Mouse (Mus musculus) CD4-positive, CD25-positive, alpha-beta regulatory T cell, adult 2 months (primary cell): ENCODE measurements around the gene Tpm4.
"Not testable (repeated sequence)": the region's sequence is repeated elsewhere in the genome, so short reads cannot be mapped to it uniquely, and the experiment has no call there.

Source experiments
- DNase-seq: peaks from one replicate; pipeline ENCODE4 v3.0.0-alpha.2; 2012; ENCODE audit warnings: low read depth, low spot score

Tpm4 gene

DNA sequence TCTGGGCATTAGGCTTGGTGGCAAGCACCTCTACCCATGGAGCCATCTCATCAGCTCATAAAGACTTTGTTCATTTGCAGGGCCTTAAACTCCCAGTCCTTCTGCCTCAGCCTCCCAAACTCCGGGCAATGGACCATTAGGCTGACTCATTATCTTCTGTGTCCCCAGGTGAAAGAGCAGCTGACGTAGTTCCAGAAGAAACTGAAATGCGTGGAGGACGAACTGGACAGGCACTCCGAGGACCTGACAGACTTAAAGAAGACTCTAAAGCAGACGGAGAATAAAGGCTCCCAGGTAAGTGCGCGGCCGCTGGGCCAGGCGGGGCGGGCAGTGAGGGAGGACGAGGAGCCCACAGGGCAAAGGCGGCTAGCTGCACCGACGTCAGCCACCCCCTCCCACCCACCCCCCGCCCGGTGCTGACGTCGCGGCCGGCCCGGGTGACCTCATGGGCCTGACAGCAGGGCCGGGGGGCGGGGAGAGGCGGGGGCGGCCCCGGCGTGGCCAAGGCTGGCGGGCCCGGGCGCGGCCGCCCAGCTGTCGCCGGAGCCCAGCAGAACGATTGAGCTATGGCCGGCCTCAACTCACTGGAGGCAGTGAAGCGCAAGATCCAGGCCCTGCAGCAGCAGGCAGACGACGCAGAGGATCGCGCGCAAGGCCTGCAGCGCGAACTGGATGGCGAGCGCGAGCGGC is at the start of gene Tpm4:
Tpm4 (plus strand) TSS at position 220 of the 690 bp plus-strand sequence.
- peak; percentile 87 for DNase-seq

DNA sequence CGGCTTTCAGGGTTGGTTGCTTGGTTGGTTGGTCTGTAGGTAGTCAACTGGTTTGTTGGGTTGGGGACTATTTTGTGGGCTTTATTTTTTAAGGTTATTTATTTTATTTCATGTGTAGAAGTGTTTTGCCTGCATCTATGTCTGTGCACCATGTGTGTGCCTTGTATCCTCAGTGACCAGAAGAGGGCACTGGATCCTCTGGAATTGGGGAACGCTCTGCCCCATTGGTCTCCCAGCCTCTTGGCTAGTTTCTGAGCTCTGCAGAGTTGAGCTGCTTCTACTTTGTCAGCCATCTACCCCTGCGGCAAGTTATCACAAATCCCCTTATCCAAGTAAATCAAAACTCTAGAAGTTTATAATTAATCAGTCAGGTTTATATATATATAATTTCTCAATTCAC is 47.2 kb upstream of the Tpm4 start:
- DNase-seq: peak; percentile 15

DNA sequence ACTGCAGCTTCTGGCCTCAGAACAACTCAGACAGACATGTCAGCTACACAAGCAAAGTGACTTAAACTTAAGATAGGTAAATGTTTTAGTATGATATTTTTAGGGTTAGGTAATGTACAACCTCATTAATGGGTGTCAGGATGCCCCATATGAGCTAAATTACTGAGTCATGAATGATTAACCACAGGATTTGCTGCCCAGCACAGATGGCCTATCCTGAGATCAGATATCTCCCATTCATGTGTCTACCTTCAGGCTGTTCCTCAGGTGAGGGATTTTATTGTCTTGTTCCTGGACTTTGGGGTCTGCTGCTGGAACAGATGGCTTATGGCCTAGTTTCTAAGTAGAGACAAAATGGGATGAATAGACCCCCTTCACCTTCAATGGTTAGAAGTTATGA is 38.1 kb upstream of the Tpm4 start:
- DNase-seq: not testable (repeated sequence)

DNA sequence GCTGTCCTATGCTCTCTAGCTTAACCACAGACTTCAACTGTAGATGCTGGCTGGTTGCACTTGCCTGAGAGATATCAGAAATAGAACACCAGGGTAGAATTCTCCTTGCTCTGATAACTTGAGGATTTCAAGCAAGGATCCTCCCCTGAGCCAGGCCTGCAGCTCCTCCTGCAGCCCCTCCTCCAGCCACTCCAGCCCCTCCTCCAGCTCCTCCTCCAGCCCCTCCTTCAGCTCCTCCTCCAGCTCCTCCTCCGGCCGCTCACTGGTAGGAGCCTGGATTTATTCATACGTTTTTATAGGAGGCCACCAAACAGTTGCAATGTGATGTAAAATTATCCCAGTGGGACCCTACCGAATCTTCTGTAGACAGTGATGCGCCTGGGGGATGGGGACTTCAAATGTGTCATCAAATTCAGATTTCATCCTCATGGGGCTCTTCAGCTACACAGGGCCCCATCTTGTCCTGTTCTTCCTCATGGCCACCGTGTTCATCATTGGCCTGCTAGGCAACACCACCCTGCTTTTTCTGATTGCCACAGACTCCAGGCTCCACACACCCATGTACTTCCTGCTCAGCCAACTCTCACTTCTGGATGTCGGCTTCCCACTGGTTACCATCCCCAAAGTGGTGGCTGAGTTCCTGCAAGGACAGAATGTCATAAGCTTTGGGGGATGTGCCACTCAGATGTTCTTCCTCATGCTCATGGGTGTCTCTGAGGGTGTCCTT is 35.2 kb upstream of the Tpm4 start:
- DNase-seq: peak; percentile 11

DNA sequence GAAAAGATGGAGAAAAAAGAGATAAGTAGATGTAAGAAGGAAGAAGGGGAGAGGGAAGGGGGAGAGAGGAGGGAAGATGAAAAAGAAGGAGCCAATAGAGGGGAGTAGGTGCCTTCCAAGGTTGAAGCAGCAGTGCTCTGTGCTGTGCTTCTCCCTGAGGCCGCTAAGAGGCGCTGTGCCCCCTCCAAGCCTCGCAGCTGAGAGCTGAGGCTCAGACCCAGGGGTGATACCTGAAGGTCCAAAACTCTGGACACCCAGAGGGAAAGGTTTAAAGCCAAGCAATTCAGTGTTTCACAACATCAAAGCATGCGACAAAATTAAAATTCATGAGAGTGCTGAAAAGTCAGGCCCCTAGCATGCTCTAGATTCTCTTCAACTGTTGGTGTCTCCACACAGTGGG is 29.6 kb upstream of the Tpm4 start:
- peak; percentile 48 for DNase-seq

DNA sequence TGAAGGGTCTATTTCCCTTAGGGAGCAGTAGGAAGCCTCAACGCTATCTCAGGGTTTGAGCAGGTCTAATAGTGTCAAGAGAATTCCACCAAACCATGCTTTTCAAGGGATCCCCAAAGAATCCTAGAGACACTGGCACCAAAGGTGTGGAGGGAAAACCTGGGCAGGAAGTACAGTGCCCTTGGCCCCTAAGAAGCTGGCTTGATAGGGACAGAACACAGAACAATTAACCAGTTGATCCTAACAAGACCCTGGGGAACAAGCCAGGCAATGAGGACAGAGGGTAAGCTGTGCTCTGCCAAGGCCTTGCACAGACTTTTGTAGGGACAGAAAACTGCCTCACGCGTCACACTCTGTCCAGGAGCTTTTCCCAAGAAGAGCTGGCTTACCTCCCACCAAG is 28.0 kb upstream of the Tpm4 start, which contains the start of gene Olfr374:
Olfr374 (plus strand) TSS at position 301 of the 400 bp plus-strand sequence.
- no peak for DNase-seq

DNA sequence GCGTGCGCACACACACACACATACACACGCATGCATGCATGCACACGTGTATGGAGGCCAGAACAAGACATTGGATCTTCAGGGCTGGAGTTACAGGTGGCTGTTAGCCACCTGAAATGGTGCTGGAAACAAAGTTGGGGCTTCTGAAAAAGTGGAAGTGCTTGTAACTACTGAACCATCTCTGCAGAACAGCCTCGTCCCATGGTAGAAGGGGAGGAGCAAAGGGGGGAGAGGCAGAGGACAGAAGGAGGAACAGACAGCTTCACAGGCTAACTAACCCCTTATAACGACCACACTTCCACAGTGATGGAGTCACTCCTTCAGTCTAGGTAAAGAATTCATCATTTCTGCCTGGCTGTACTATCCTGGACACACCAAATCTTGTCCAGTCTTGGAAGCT is 23.9 kb upstream of the Tpm4 start:
- DNase-seq: no peak

DNA sequence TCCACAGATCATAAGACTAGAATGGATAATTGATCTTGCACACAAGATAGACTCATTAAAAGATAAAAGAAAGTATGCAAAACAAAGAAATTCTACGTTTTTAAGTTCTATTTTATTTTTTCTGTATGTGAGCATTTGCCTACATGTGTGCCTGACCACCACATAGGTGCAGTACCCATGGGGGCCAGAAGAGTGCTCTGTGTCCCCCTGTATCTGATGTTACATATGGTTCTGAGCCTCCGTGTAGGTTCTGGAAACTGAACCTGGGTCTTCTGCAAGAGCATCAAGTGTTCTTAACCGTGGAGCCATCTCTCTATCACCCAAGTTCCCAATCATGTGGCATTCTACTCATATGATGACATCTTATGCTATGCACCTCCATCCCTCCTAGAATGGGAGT is 22.3 kb upstream of the Tpm4 start:
- peak; percentile 23 for DNase-seq

DNA sequence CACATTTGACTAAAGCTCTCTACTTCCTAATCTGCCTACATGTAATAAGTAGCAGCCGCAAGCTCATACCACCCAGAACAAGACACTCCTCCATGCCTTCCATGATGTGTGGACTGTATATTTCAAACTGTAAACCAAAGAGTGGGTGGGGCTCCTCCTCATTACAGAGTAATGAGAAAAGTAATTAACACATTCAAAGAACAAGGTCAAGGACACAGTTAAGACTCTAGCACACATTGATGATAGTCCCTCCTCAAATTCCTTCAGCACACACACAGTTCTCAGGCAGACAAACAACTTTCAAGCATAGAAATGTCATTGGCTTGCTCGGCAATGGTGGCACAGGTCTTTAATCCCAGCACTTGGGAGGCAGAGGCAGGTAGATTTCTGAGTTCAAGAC is 19.6 kb upstream of the Tpm4 start:
- no peak for DNase-seq

DNA sequence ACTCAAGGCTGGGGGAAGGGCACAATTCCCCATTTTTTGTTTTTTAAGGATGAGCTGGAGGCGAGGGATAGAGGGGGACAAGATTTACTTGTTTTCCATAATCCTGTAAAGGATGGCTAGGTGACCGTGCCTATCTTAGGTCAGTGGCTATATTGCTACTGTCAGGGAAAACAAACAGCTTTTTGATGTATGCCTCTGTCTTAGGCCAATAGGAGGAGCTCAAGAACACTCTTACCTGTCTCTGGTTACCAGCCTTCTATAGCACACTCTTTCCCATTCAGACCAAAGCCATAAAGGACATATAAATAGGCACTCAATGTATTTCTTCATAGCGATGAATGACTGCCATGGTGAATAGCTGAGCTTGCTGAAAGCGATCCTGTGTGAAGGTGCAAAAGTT is 16.2 kb upstream of the Tpm4 start:
- peak; percentile 60 for DNase-seq

DNA sequence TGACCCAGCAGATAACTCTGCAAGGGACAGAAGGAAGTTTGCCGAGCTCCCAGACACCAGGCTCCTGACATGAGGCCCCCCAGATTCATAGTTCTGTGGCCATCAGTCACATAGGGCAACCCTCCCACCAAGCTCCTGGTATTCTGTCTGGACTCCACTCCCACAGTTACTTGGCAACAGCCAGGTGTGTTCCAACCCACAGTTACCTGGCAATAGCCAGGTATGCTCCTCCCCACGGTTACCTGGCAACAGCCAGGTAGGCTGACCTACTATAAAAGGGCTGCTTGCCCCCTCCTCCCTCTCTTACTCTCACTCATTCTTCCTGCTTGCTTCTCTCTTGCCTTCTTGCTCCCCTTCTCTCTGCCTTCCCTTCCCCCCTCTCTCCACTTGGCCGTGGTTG is 13.3 kb upstream of the Tpm4 start:
- DNase-seq: not testable (repeated sequence)

DNA sequence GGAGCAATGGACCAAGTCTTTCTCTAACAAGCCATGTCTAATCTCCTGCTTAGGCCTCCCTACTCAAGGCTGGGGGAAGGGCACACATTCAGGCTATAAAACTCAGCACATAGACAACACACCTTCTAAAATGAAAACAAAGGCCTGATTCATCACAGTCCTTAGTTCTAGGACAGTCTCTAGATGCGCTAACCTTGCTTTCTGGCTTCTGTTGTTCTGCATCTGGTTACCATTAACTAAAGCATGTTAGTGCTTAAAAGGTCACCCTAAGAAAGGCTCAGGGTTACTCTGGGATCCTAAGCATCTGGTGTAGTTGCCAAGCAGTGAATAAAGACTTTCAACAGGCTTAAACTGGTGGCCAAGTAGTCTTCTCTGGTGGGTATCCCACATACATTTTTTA is 12.8 kb upstream of the Tpm4 start:
- no peak for DNase-seq

DNA sequence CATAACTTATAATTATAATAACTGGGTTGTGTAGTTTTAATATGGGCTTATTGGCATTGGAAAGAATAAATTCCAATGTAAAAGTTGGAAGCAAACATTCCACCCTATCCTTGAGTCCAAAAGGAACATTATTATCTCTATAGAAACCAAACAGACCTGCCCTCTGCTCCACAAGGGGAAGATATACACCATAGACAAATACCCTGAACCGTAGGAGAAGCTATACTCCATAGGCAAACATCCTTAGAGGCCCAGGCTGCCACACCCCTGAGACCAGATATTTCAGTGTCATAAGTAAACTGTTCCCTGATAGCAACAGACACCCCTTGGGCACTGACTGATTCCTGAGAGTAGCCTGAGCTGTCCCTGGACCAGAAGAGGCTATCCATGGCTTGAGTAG is 6.9 kb upstream of the Tpm4 start:
- no peak for DNase-seq

DNA sequence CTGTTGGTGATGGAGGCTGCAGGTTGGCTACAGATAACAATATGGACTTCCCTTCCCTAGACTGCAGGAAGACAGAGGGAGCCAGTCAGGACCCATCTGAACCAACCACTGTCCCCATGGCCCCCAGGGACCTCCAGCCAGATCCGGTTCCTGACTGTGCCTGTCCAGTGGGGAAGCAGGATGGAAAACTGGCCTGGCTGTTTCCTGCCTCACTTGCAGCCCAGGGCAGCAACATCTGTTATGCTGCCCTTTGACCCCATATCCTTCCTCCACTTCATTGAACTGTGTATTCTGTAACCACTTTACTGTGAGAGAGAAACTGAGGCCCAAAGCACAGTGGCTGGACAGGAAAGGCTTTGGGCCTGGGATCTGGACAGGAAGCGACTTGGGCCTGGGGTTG is 3.5 kb upstream of the Tpm4 start:
- no peak for DNase-seq

DNA sequence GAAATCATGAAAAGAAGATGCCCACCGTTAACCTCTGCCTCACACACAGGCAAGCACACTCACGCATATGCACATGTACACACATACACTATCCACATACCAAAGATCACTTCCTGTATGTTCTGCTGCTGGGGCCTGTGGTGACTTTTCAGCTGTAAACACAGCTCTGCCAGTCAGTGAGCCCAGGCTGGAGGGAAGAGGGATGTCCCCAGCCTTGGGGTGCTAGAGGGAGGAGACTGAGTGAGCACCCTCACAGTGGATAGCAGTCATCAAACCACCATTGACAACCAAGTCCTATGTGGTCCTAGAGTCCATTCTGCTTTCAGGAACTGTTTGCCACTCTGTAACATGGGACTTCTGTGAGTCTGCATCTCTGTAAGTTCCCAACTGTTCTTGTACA is 2.9 kb upstream of the Tpm4 start:
- peak; percentile 61 for DNase-seq

DNA sequence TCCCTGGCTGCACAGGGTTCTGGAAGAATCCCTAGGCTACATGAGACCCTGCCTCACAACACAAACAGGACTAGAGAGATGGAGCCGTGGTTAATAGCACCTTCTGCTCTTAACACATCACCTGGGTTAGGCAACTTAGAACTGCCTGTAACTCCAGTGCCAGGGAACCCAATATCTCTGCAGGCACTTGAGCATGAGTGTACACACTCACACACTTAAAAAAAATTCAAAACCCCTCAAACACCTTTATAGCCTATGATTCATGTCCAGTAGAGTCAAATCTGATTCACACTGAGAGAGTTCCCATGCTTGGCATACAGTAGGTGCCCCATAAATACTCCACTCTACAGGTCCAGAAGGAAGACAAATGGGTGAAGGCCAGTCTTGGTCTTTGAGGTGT is 2.4 kb upstream of the Tpm4 start:
- DNase-seq: no peak

DNA sequence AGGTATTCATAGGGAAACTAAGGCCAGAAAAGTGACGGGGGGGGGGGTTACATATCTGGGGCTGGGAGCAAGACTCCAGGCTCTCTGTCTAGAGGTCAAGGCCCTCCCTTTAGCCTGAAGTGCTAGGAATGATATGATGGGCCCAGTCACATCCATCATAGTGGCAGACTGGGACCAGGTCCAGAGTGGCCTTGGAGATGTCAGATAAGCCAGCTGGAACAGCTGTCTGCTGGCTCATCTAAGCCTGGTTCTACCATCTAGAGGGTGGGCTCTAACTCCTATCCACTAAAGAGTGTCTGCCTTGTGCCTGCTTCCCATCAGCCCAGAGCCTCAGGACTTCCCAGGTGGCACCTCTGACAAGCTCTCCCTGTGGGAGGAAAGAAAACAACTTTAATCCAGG is 1.9 kb upstream of the Tpm4 start:
- no peak for DNase-seq

DNA sequence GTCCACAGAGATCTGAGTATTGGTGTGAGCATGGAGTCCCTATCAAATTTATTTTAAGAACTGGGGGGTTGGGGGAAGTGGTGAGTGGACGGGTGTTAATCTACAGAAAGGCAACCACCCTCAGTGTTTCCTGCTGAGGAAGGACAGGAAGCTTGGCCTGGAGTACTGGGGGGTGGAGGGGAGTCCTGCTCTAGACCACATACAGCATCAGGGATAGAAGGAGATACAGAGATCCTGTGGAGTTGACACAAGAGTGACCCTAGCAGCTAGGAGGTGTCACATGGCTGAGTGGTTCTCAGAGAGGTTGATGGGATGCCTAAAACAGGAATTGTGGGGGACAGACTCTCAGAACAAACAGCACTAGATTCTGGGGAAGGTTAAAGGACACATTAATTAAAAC is 1.3 kb upstream of the Tpm4 start:
- no peak for DNase-seq

DNA sequence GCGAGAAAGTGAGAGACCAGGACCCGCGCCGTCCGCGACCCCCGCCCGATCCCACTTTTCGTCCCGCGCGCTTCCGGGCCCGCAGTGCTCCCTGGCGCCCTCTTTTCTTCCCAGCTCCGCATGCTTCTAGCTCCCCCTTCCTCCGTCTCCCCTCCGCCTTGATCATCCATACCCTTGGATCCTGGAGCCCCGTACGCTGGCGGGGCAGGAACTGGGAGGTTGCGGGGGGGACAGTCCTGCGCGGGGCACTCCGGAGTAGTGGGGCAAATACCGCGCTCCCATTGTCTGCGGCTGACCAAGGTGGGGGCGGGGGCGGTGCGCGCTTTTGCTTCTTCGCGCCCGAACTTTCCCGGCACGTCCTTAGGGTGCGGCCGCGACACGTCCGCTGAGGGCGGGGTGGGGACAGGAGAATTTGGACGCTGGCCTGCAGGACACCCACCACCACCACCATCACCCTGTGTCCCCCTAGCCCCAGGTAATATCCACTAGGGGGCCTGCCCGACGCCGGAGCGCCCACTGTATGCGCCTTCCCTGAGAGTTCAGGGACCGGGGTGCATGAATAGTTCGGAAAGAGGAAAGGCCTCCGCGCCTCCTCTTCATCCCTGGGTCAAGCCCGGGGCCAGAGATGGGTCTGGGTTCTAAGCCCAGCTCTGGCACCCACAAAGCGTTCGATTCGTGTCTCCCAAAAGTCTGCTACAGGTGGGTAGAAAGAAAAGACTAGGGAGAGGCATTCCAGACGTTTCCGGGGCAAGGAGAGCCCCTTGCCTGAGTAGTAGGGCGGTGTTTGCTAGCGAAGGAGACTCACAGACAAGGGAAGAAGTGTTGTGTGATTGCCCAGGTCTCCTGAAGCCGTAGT is 899 bp downstream of the Tpm4 start:
- DNase-seq: peak; percentile 64

DNA sequence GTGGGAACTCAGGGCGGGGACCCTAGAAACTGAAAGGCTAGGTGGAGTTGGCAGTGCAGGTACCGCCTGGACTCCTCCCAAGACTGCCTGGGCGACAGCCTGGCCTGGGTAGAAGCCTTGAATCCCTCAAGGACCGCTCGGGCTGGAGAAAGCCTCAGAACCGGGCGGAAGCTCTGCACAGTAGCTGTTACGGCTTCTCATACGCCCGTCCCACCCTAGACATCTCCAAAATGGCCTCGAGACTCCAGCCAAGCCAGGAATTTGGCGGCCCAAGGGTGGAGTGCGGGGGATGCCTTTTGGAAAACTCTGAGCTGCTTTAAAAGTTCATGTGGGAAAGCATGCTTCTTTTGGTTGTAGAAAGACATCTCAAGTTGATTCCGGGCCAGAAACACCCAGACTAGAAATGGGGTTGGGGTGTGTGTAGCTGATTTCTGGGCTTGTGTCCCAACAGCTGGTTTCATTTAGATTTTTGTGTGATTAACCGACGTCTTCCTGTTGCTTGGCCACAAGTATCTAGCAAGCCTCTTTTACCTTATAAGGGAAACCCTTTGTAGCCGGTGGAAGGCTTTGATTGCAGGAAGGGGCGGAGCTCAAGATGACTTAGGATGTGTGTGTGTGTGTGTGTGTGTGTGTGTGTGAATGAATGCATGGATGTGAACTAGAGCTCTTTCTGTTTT is 1.7 kb downstream of the Tpm4 start:
- peak; percentile 93 for DNase-seq

DNA sequence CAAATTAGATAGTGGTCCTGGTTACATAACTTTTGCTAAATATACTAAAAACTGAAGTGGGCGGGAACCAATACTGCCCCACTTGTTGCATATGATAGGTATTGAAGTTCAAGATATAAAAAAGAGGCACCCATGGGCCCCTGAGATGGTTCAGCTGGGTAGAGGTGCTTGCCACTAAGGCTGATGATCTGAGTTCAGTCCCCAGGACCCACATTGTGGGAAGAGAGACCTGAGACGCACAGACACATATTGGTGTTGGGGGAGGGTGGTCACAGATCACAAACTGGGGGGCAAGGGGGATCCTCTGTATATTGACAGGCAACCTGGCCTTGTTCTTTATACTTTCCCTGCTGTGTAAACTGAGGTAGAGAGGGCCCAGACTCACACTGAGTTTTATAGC is 2.7 kb downstream of the Tpm4 start:
- DNase-seq: peak; percentile 28

DNA sequence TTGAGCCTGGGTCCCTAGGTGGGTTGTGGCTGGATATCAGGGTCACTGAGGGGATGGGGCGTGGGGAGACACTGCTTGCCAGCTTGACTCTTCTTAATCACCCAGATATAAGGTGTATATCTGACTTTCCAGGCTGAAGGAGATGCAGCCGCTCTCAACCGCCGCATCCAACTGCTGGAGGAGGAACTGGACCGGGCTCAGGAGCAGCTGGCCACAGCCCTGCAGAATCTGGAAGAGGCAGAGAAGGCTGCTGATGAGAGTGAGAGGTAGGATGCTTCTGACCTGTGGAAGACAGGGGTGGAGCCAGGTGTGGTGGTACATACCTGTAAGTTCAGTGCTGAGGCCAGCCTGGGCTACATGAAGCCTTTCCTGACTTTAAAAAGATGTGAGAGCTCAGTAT is 3.7 kb downstream of the Tpm4 start:
- DNase-seq: no peak
